Mouse (Mus musculus) neural tube, embryonic 10.5 days (tissue): ENCODE data around the gene Ccdc151.
A peak's percentile ranks its signal among the peaks of the same experiment; 100 is the strongest.

Source experiments
- DNase-seq: peaks from one replicate; pipeline ENCODE4 v3.0.0-alpha.2; 2017; ENCODE audit warnings: low spot score; ENCODE audit errors: extremely low spot score

Ccdc151 gene

DNA sequence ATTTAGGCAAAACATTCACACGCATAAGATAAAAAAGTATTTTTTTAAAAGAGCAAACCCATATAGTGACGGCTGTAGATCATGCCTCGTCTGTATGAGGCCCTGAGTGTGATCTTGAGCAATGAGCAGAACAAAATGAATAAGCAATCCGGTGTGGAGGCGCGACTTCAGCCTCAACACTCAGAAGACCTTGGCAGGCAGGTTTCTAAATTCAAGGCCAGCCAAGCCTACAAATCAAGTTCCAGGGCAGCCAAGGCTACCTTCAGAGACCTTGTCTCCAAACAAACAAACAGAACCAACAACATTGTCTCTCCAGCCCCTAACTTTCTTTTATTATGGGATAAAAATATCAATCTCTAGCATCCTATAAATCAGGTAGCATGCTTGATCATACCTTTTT lies 2.1 kb downstream of the Ccdc151 start:
- DNase-seq = no peak

GRCm38 (mm10) chr9:21996178-21996867 lies 6.1 kb downstream of the Ccdc151 start:
- no peak for DNase-seq

DNA sequence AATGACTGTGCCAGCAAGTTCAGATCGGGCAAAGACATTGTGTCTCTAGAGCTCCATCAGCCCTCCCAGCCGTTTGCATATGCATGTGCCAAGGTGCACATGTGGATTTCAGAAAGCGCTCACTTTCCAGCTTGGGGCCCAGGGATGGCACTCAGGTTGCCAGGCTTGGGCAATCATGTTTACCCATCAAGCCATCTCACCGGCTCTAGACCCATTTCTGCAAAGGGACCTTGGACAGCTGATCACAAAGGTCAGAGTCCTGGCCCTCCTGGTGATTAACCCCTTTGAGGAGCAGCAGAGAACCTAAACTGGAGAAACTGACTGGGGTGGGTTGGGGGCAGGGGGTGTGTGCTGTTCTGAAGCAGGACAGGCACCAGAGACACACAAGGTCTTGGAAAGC lies 10.2 kb downstream of the Ccdc151 start:
- DNase-seq = no peak

GRCm38 (mm10) chr9:21989230-21990110 lies 13.0 kb downstream of the Ccdc151 start, which contains the start of gene Rgl3:
TSS of gene Rgl3 (minus strand) at chr9:21989446.
- peak; percentile 69 for DNase-seq

DNA sequence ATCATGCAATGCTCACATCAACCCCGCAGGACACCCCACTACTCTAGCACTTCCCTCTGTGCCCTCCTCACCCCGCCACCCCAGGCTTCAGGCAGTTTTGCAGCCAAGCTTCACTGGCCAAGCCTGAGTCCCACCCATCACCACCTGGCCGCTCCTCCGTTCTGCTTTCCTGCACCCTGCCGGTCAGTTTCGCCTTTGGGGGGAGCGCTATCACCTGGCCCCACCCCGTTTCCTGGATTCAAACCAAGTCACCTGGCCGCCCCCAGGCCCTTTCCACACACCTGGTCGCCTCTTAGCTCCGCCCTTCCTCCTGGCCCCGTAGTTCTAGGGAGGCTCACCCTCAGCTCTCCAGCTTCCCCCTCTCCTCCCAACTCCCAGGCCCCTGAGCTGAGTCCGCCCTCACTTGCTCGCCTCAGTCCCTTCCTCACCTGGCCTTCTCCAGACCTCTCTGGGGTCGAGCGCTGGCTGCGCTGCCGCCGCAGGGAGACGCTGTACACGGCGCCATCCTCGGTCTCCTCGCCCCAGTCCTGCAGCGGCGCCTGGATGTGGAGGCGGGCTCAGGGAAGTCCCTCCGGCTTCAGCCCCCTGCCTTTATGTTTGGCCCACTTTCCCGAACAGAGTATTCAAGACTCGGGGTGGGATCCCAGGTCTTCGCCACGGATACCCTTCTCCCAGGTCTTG lies 13.9 kb downstream of the Ccdc151 start:
- peak; percentile 45 for DNase-seq

GRCm38 (mm10) chr9:21987592-21988342 lies 14.7 kb downstream of the Ccdc151 start:
- peak; percentile 18 for DNase-seq

DNA sequence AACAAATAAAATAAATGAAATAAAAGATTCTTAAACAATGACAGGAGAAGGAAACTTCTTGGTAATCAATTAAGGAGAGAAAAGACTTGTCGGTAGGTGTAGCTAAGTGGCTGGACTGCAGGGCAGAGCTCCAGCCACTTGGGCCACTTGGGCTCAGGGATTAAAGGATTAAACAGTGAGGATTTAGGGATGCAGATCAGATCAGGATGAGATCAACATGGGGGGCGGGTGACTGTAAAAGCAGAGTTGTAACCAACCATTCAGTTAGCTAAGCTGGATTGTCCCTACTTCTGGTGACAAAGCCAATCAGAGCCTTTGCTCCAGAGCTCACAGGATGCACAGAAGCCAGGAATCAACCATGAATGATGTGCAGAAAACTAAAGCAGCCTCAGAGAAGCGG lies 18.5 kb downstream of the Ccdc151 start:
- no peak for DNase-seq

DNA sequence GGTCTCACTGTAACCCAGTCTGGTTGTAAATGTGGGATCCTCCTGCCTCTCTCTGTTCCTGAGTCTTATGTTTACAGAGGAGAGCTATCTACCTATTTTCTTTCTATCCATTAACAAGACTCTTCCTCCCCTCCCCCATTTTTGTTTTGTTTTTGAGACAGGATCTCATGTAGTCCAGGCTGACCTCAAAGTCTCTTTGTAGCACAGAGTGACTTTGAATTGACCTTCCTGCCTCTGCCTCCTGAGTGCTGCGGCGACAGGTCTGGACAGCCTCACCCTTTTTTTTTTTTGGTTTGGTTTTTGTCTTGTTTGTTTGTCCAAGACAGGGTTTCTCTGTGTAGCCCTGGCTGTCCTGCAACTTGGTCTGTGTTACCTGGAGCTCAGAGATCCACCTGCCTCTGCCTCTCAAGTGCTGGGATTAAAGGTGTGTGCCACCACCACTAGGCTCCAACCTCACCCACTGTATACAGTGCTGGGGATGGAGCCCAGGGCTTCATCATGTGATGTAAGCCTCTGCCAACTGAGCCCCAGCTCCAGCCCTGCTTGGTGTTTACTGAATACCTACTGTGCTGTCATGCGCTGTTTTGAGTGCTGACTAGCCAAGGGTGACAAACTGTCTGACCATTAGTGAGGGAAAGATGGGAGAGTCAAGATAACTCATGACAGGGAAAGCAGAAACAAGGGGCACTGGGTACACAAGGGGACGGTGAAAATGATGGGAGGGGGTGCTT lies 23.9 kb downstream of the Ccdc151 start:
- no peak for DNase-seq

- DNase-seq = peak; percentile 33
Measured at GRCm38 (mm10) chr9:21977972-21978371, 24.5 kb downstream of the Ccdc151 start.

- DNase-seq = no peak
Measured at GRCm38 (mm10) chr9:21977331-21977730, 25.1 kb downstream of the Ccdc151 start.

- no peak for DNase-seq
Measured at GRCm38 (mm10) chr9:21976626-21977175, 25.7 kb downstream of the Ccdc151 start.

GRCm38 (mm10) chr9:21969304-21969703 lies 33.1 kb downstream of the Ccdc151 start:
- no peak for DNase-seq

GRCm38 (mm10) chr9:21968883-21969282 lies 33.6 kb downstream of the Ccdc151 start:
- DNase-seq = no peak

GRCm38 (mm10) chr9:21963417-21963816 lies 39.0 kb downstream of the Ccdc151 start, which contains the start of gene Epor:
TSS of gene Epor (minus strand) at chr9:21963506.
- DNase-seq = peak; percentile 50

GRCm38 (mm10) chr9:21962416-21963059 lies 39.9 kb downstream of the Ccdc151 start:
- DNase-seq = peak; percentile 75

DNA sequence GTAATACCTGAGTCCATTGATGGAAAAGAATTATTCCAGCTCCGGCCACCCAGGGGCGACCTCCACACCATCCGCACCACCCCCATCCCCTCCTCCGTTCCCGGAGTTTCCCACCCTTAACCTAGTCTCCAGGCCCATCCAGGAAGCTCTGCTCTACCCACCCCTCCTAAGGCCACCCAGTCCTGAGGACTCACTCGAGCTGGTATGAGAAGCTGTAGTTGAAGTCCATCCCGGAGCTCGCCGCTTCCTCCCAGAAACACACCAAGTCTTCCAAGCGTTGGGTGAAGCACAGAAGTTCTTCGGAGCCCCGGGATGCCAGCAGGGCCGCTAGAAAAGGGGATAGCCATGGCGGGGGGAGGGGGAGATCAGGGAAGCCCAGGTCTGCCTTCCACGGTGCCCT lies 40.4 kb downstream of the Ccdc151 start:
- DNase-seq = peak; percentile 37

GRCm38 (mm10) chr9:21961366-21961980 lies 41.0 kb downstream of the Ccdc151 start:
- peak; percentile 21 for DNase-seq

- peak; percentile 27 for DNase-seq
Measured at GRCm38 (mm10) chr9:21960558-21961208, 41.8 kb downstream of the Ccdc151 start.

GRCm38 (mm10) chr9:21960135-21960534 lies 42.3 kb downstream of the Ccdc151 start:
- no peak for DNase-seq
